10 mouse cellular contexts compared by ENCODE assay signal in genomic region chr3:143100203-143100602, GRCm38 (mm10).
DNase-seq lines count a peak whose midpoint lies in the region; ATAC-seq lines count a peak whose summit lies in the region.
"Had no signal": no experiment of that assay in that cellular context is flagged by ENCODE, and none has a peak within 500 bp of the region (broad histone marks: within the 10 kb centered on the region; RNA-seq: fewer than 3 reads in every experiment).

No protein-coding gene starts in this region.

- no peak overlapping the region; the same call in 1 of the 2 replicates for H3K4me3 ChIP-seq in lung, embryonic 16.5 days (ENCODE audit: low read length)
- peak overlapping the region; percentile 61 for H3K4me3 ChIP-seq in limb, embryonic 10.5 days
- H3K4me3 ChIP-seq in neural tube, embryonic 15.5 days (replicated peaks), result peak overlapping the region; percentile 39
- H3K4me3 ChIP-seq: myocyte had no signal

- H3K27me3 ChIP-seq in lung, embryonic 16.5 days (ENCODE audit: control insufficient read depth, insufficient read depth, low read depth, low read length), result no peaks in the 10 kb centered on the region; the same call in 1 of the 2 replicates
- peaks cover 26% of the 10 kb centered on the region for H3K27me3 ChIP-seq in limb, embryonic 10.5 days (ENCODE audit: low read depth, poor library complexity, severe bottlenecking)
- 0 out of 2 replicates have a peak, but pooled peaks cover 1% of the 10 kb centered on the region for H3K27me3 ChIP-seq in neural tube, embryonic 15.5 days (replicated peaks)

- ATAC-seq in lung, embryonic 16.5 days (ENCODE audit: low read depth), result no peak
- ATAC-seq in neural tube, embryonic 15.5 days (ENCODE audit: low FRiP score), result no peak

- no peaks in the 10 kb centered on the region for H3K9me3 ChIP-seq in lung, embryonic 16.5 days (ENCODE audit: control insufficient read depth, low read length)
- H3K9me3 ChIP-seq in limb, embryonic 10.5 days (replicated peaks), result no peaks in the 10 kb centered on the region
- no peaks in the 10 kb centered on the region for H3K9me3 ChIP-seq in neural tube, embryonic 15.5 days (replicated peaks)

- H3K36me3 ChIP-seq in lung, embryonic 16.5 days (ENCODE audit: control insufficient read depth, insufficient read depth, low read length), result no peaks in the 10 kb centered on the region
- no peaks in the 10 kb centered on the region for H3K36me3 ChIP-seq in limb, embryonic 10.5 days
- H3K36me3 ChIP-seq in neural tube, embryonic 15.5 days, result no peaks in the 10 kb centered on the region

- no peak overlapping the region for H3K27ac ChIP-seq in lung, embryonic 16.5 days (ENCODE audit: low read length)
- H3K27ac ChIP-seq in limb, embryonic 10.5 days, result no peak overlapping the region; the same call in 1 of the 2 replicates
- H3K27ac ChIP-seq in neural tube, embryonic 15.5 days (replicated peaks), result peak overlapping the region; percentile 76

- WGBS in lung, embryonic 16.5 days, result 58% methylated on average over 7 of the region's 7 CpGs
- 64% methylated on average over 7 of the region's 7 CpGs for WGBS in limb, embryonic 10.5 days
- WGBS in neural tube, embryonic 15.5 days, result 44% methylated on average over 7 of the region's 7 CpGs

- H3K9ac ChIP-seq in lung, embryonic 16.5 days (ENCODE audit: low read length), result no peak overlapping the region
- H3K9ac ChIP-seq in neural tube, embryonic 15.5 days (replicated peaks), result no peak overlapping the region

- DNase-seq in embryo, embryonic 11 days, result peak; percentile 9
- no peak for DNase-seq in embryo, embryonic 9.5 days (ENCODE audit: extremely low spot score)
- DNase-seq in lung, postnatal 25 days (ENCODE audit: low spot score), result no peak
- DNase-seq in limb, embryonic 10.5 days (ENCODE audit: low spot score), result no peak
- DNase-seq in frontal cortex, postnatal 14 days (ENCODE audit: low spot score in 2 of 2), result no peak
- DNase-seq in adrenal gland, adult 2 months, result no peak
- DNase-seq: thymus, adult 2 months had no signal

- peak overlapping the region; percentile 69; the same call in 1 of the 2 replicates for H3K4me2 ChIP-seq in lung, embryonic 16.5 days (ENCODE audit: low read depth, low read length)
- peak overlapping the region; percentile 75 for H3K4me2 ChIP-seq in neural tube, embryonic 15.5 days

- peaks cover 6% of the 10 kb centered on the region; the same call in 1 of the 2 replicates for H3K4me1 ChIP-seq in lung, embryonic 16.5 days (replicated peaks; ENCODE audit: control insufficient read depth, insufficient read depth, low read length)
- H3K4me1 ChIP-seq in limb, embryonic 10.5 days, result peaks cover 24% of the 10 kb centered on the region
- peaks cover 23% of the 10 kb centered on the region for H3K4me1 ChIP-seq in neural tube, embryonic 15.5 days
